Mouse (Mus musculus): ENCODE measurements around the gene Olfr965. TPM values are rescaled to one million over a fixed set of nuclear protein-coding genes. Genes with fewer than 3 reads are reported as not detected.

Gene Olfr965
- polyA plus RNA-seq, 1 experiment from 2014 or later, result not detected

DNA sequence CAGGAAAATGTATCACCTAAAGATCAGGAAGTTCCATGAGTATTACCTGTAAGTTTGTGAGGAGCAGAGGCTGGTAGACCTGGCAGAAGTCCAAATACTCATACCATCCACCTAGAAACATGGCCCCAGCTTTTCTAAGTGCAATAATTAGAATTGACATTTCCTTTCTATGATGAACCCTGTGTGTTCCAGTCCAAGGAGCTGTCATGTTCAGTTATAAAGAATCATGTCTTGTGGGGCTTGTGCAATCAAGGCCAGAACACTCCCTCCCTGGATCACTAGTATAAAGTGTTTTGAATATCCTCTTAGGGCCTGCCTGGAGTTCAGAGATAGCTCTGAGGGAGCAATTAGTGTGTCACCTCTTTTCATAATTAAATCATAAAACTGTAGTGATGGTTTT lies 4.1 kb upstream of the Olfr965 start, which contains the start of gene Olfr149:
Olfr149 (minus strand) TSS at position 101 of the 400 bp plus-strand sequence.
- H3K9ac ChIP-seq (ENCODE audit: low read length), result no peak within 1 kb of the TSS
- ATAC-seq (ENCODE audit: low FRiP score, low TSS enrichment), result no peak
- H3K9me3 ChIP-seq (ENCODE audit: control insufficient read depth, low read length), result no peaks in the 10 kb centered on the region
- H3K36me3 ChIP-seq (ENCODE audit: control insufficient read depth, insufficient read depth, low read length), result no peaks in the 10 kb centered on the region
- TF ChIP-seq CTCF (IDR thresholded peaks at IDR 0.05; ENCODE audit: low read depth) (no peak), EP300 (optimal IDR thresholded peaks at IDR 0.05) (no peak)
- no peak for DNase-seq (ENCODE audit: low spot score)
- no peak within 1 kb of the TSS for H3K4me3 ChIP-seq (ENCODE audit: low read depth, low read length)
- no peak within 1 kb of the TSS for H3K4me2 ChIP-seq (replicated peaks; ENCODE audit: low read depth)
- no peaks in the 10 kb centered on the region for H3K27me3 ChIP-seq (ENCODE audit: control insufficient read depth, insufficient read depth, low read length)
- H3K27ac ChIP-seq (replicated peaks), result no peak within 1 kb of the TSS
- no peaks in the 10 kb centered on the region for H3K4me1 ChIP-seq (replicated peaks; ENCODE audit: control insufficient read depth, insufficient read depth)

GRCm38 (mm10) chr9:39708958-39709357 lies 2.2 kb upstream of the Olfr965 start:
- H3K4me3 ChIP-seq (ENCODE audit: low read depth, low read length), result no peak overlapping the region
- H3K9ac ChIP-seq (ENCODE audit: low read length), result no peak overlapping the region
- DNase-seq (ENCODE audit: low spot score), result no peak
- no peak for TF ChIP-seq EP300 (optimal IDR thresholded peaks at IDR 0.05)
- no peak for TF ChIP-seq CTCF (IDR thresholded peaks at IDR 0.05; ENCODE audit: low read depth)
- H3K9me3 ChIP-seq (ENCODE audit: control insufficient read depth, low read length), result no peaks in the 10 kb centered on the region
- WGBS, result 48% methylated on average over 3 of the region's 3 CpGs
- H3K4me2 ChIP-seq (replicated peaks; ENCODE audit: low read depth), result no peak overlapping the region
- H3K4me1 ChIP-seq (replicated peaks; ENCODE audit: control insufficient read depth, insufficient read depth), result no peaks in the 10 kb centered on the region
- H3K36me3 ChIP-seq (ENCODE audit: control insufficient read depth, insufficient read depth, low read length), result no peaks in the 10 kb centered on the region
- no peaks in the 10 kb centered on the region for H3K27me3 ChIP-seq (ENCODE audit: control insufficient read depth, insufficient read depth, low read length)
- no peak overlapping the region for H3K27ac ChIP-seq (replicated peaks)
- no peak for ATAC-seq (ENCODE audit: low FRiP score, low TSS enrichment)

DNA sequence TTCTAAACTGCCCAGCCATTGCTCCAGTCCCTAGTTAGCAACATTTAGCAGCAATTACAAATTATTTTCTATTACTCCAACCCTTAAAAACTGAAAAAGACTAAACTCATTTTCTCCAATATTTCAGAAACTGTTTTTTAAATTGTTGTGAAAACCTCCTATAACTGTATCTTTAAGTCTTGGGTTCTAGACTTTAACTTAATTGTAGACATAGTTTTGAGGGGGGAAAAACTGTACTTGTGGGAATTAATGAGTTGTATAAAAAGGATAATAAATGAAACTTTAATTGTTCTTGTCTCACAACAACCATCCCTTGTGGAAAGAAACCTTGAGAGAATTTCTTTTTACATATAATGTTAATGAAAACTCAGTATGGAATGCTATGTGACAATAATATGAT lies 19.5 kb downstream of the Olfr965 start, which contains the start of gene Olfr150:
Olfr150 (plus strand) TSS at position 301 of the 400 bp plus-strand sequence.
- H3K27ac ChIP-seq (replicated peaks), result no peak within 1 kb of the TSS
- H3K27me3 ChIP-seq (ENCODE audit: control insufficient read depth, insufficient read depth, low read length), result no peaks in the 10 kb centered on the region
- TF ChIP-seq EP300 (optimal IDR thresholded peaks at IDR 0.05) (no peak), CTCF (IDR thresholded peaks at IDR 0.05; ENCODE audit: low read depth) (no peak)
- H3K36me3 ChIP-seq (ENCODE audit: control insufficient read depth, insufficient read depth, low read length), result no peaks in the 10 kb centered on the region
- no peaks in the 10 kb centered on the region for H3K4me1 ChIP-seq (replicated peaks; ENCODE audit: control insufficient read depth, insufficient read depth)
- no peak within 1 kb of the TSS for H3K4me3 ChIP-seq (ENCODE audit: low read depth, low read length)
- no peak for ATAC-seq (ENCODE audit: low FRiP score, low TSS enrichment)
- H3K9ac ChIP-seq (ENCODE audit: low read length), result no peak within 1 kb of the TSS
- H3K9me3 ChIP-seq (ENCODE audit: control insufficient read depth, low read length), result no peaks in the 10 kb centered on the region
- DNase-seq (ENCODE audit: low spot score), result no peak
- no peak within 1 kb of the TSS for H3K4me2 ChIP-seq (replicated peaks; ENCODE audit: low read depth)

- no peaks in the 10 kb centered on the region for H3K27me3 ChIP-seq (ENCODE audit: control insufficient read depth, insufficient read depth, low read length)
- H3K4me2 ChIP-seq (replicated peaks; ENCODE audit: low read depth), result no peak overlapping the region
These were observed 29.6 kb downstream of the Olfr965 start for GRCm38 (mm10) chr9:39740741-39741140.

DNA sequence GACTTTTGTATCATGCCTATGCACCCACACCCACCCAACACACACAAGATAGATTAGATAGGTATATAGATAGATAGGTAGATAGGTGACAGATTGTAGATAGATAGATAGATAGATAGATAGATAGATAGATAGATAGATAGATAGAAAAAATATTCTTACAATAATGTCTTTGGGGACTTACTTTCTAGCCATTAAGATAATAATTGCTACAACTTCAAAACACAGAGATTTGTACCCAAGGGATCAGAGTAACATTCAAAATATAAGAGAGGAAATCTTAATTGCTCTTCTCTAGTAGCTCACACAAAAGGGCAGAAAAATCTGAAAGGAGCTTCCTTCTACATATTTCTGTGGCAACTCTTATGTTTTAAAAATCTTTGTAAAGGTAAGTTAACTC lies 34.8 kb downstream of the Olfr965 start, which contains the start of gene Olfr967:
Olfr967 (plus strand) TSS at position 301 of the 400 bp plus-strand sequence.
- DNase-seq (ENCODE audit: low spot score) (no peak), ATAC-seq (ENCODE audit: low FRiP score, low TSS enrichment) (no peak)
- H3K9ac ChIP-seq (ENCODE audit: low read length), result no peak within 1 kb of the TSS
- no peak within 1 kb of the TSS for H3K27ac ChIP-seq (replicated peaks)
- H3K27me3 ChIP-seq (ENCODE audit: control insufficient read depth, insufficient read depth, low read length), result no peaks in the 10 kb centered on the region
- no peaks in the 10 kb centered on the region for H3K36me3 ChIP-seq (ENCODE audit: control insufficient read depth, insufficient read depth, low read length)
- no peak within 1 kb of the TSS for H3K4me3 ChIP-seq (ENCODE audit: low read depth, low read length)
- no peak within 1 kb of the TSS for H3K4me2 ChIP-seq (replicated peaks; ENCODE audit: low read depth)
- no peaks in the 10 kb centered on the region for H3K9me3 ChIP-seq (ENCODE audit: control insufficient read depth, low read length)
- TF ChIP-seq CTCF (IDR thresholded peaks at IDR 0.05; ENCODE audit: low read depth), result no peak
- TF ChIP-seq EP300 (optimal IDR thresholded peaks at IDR 0.05), result no peak
- H3K4me1 ChIP-seq (replicated peaks; ENCODE audit: control insufficient read depth, insufficient read depth), result no peaks in the 10 kb centered on the region

More at GRCm38 (mm10) chr9:39740741-39741140, 29.6 kb downstream of the Olfr965 start:
- H3K4me1 ChIP-seq (replicated peaks; ENCODE audit: control insufficient read depth, insufficient read depth), result no peaks in the 10 kb centered on the region
- WGBS, result 94% methylated on average over 1 of the region's 1 CpGs
- no peaks in the 10 kb centered on the region for H3K36me3 ChIP-seq (ENCODE audit: control insufficient read depth, insufficient read depth, low read length)
- no peaks in the 10 kb centered on the region for H3K9me3 ChIP-seq (ENCODE audit: control insufficient read depth, low read length)
- no peak overlapping the region for H3K4me3 ChIP-seq (ENCODE audit: low read depth, low read length)
- H3K27ac ChIP-seq (replicated peaks), result no peak overlapping the region
- TF ChIP-seq CTCF (IDR thresholded peaks at IDR 0.05; ENCODE audit: low read depth), result no peak
- TF ChIP-seq EP300 (optimal IDR thresholded peaks at IDR 0.05), result no peak
- ATAC-seq (ENCODE audit: low FRiP score, low TSS enrichment) (no peak), DNase-seq (ENCODE audit: low spot score) (no peak)
- H3K9ac ChIP-seq (ENCODE audit: low read length), result no peak overlapping the region

- H3K9me3 ChIP-seq (ENCODE audit: control insufficient read depth, low read length), result no peaks in the 10 kb centered on the region
- TF ChIP-seq EP300 (optimal IDR thresholded peaks at IDR 0.05) (no peak), CTCF (IDR thresholded peaks at IDR 0.05; ENCODE audit: low read depth) (no peak)
- 85% methylated on average over 1 of the region's 1 CpGs for WGBS
- no peak overlapping the region for H3K9ac ChIP-seq (ENCODE audit: low read length)
- H3K4me1 ChIP-seq (replicated peaks; ENCODE audit: control insufficient read depth, insufficient read depth), result no peaks in the 10 kb centered on the region
- H3K4me3 ChIP-seq (ENCODE audit: low read depth, low read length), result no peak overlapping the region
- H3K36me3 ChIP-seq (ENCODE audit: control insufficient read depth, insufficient read depth, low read length), result no peaks in the 10 kb centered on the region
- no peak overlapping the region for H3K27ac ChIP-seq (replicated peaks)
- ATAC-seq (ENCODE audit: low FRiP score, low TSS enrichment) (no peak), DNase-seq (ENCODE audit: low spot score) (no peak)
- H3K27me3 ChIP-seq (ENCODE audit: control insufficient read depth, insufficient read depth, low read length), result no peaks in the 10 kb centered on the region
- H3K4me2 ChIP-seq (replicated peaks; ENCODE audit: low read depth), result no peak overlapping the region
These were observed 35.3 kb downstream of the Olfr965 start for GRCm38 (mm10) chr9:39746428-39746827.

Other genes starting within 250 kb of the Olfr965 start
- not detected in 2 replicates for gene Olfr955, start 239.4 kb upstream of the Olfr965 start, polyA plus RNA-seq (2015; fragmentation: Nextera tagmentation; extraction: Ambion mirVana)
- not detected in 2 replicates for gene Olfr44, start 217.4 kb upstream of the Olfr965 start, polyA plus RNA-seq (2015; fragmentation: Nextera tagmentation; extraction: Ambion mirVana)
- gene Olfr957, start 195.5 kb upstream of the Olfr965 start, polyA plus RNA-seq (2015; fragmentation: Nextera tagmentation; extraction: Ambion mirVana), result not detected in 2 replicates
- not detected in 2 replicates for gene Olfr958, start 157.3 kb upstream of the Olfr965 start, polyA plus RNA-seq (2015; fragmentation: Nextera tagmentation; extraction: Ambion mirVana)
- gene Olfr959, start 135.8 kb upstream of the Olfr965 start, polyA plus RNA-seq (2015; fragmentation: Nextera tagmentation; extraction: Ambion mirVana), result not detected in 2 replicates
- 10.6 and 12.5 TPM in 2 replicates for gene AW551984, start 107.0 kb upstream of the Olfr965 start, polyA plus RNA-seq (2015; fragmentation: Nextera tagmentation; extraction: Ambion mirVana)
- not detected in 2 replicates for gene Olfr148, start 100.7 kb upstream of the Olfr965 start, polyA plus RNA-seq (2015; fragmentation: Nextera tagmentation; extraction: Ambion mirVana)
- gene Olfr960, start 90.0 kb upstream of the Olfr965 start, polyA plus RNA-seq (2015; fragmentation: Nextera tagmentation; extraction: Ambion mirVana), result not detected in 2 replicates
- gene Olfr961, start 66.3 kb upstream of the Olfr965 start, polyA plus RNA-seq (2015; fragmentation: Nextera tagmentation; extraction: Ambion mirVana), result not detected in 2 replicates
- gene Olfr963, start 44.1 kb upstream of the Olfr965 start, polyA plus RNA-seq (2015; fragmentation: Nextera tagmentation; extraction: Ambion mirVana), result not detected in 2 replicates
- not detected in 2 replicates for gene Olfr149, start 4.2 kb upstream of the Olfr965 start, polyA plus RNA-seq (2015; fragmentation: Nextera tagmentation; extraction: Ambion mirVana)
- not detected in 2 replicates for gene Olfr150, start 19.6 kb downstream of the Olfr965 start, polyA plus RNA-seq (2015; fragmentation: Nextera tagmentation; extraction: Ambion mirVana)
- not detected in 2 replicates for gene Olfr967, start 34.9 kb downstream of the Olfr965 start, polyA plus RNA-seq (2015; fragmentation: Nextera tagmentation; extraction: Ambion mirVana)
- not detected in 2 replicates for gene Olfr968, start 71.9 kb downstream of the Olfr965 start, polyA plus RNA-seq (2015; fragmentation: Nextera tagmentation; extraction: Ambion mirVana)
- gene Olfr969, start 79.6 kb downstream of the Olfr965 start, polyA plus RNA-seq (2015; fragmentation: Nextera tagmentation; extraction: Ambion mirVana), result not detected in 2 replicates
- gene Olfr970, start 97.5 kb downstream of the Olfr965 start, polyA plus RNA-seq (2015; fragmentation: Nextera tagmentation; extraction: Ambion mirVana), result not detected in 2 replicates
- not detected in 2 replicates for gene Olfr971, start 125.5 kb downstream of the Olfr965 start, polyA plus RNA-seq (2015; fragmentation: Nextera tagmentation; extraction: Ambion mirVana)
- not detected in 2 replicates for gene Olfr972, start 155.1 kb downstream of the Olfr965 start, polyA plus RNA-seq (2015; fragmentation: Nextera tagmentation; extraction: Ambion mirVana)
- gene Olfr229, start 196.0 kb downstream of the Olfr965 start, polyA plus RNA-seq (2015; fragmentation: Nextera tagmentation; extraction: Ambion mirVana), result not detected in 2 replicates
- not detected in 2 replicates for gene Olfr974, start 226.1 kb downstream of the Olfr965 start, polyA plus RNA-seq (2015; fragmentation: Nextera tagmentation; extraction: Ambion mirVana)
- gene Olfr975, start 240.7 kb downstream of the Olfr965 start, polyA plus RNA-seq (2015; fragmentation: Nextera tagmentation; extraction: Ambion mirVana), result not detected in 2 replicates
- not detected in 2 replicates for gene Olfr976, start 249.8 kb downstream of the Olfr965 start, polyA plus RNA-seq (2015; fragmentation: Nextera tagmentation; extraction: Ambion mirVana)

All from stomach, postnatal 0 days (tissue).